Mouse (Mus musculus) T-helper 2 cell (primary cell): ENCODE data around the gene Snu13.

Experiments
- in situ Hi-C: fragments of 300-600 bp; cut with MboI, MseI; formaldehyde crosslinking; loops from one replicate; pipeline ENCODE4 v1.15.1; 2025; ENCODE audit warnings: high pct_unique_total_duplicates

Snu13 gene

DNA sequence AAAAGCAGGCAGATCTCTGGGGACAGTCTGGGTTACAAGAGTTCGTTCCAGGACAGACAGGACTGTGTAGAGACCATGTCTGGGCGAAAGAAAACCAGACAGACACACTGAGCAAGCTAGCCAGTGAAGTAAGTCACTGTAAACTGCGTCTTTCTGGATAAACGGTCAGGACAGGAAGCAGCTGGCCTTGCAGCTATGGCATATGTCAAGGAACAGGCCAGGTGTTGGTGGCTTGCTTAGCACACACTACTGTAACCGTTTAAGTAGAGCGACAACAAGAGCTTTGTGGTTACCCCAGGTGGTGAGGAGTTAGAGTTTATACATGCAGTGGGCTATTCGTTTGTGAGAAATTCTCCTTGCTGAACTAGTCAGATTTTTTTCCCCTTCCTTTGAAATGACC lies 19.7 kb downstream of the Snu13 start:
- in situ Hi-C loops: no loop called here

DNA sequence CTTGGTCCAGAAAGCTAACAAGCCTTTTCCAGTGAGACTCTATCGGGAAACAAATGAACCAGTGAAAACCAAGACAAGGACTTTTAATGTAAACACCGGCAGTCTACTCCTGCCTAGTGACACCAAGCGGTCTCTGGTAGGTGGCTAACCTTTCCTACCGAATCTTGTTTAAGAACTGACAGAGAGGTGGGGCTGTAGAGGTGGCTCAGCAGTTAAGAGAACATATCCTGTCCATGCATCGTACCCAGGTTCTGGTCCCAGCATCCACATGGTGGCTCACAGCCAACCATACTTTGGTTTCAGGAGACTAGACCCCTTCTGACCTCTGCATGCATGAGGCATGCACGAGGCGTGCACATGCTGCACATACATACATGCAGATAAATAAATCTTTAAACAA lies 20.1 kb downstream of the Snu13 start:
- in situ Hi-C loops: no loop called here

DNA sequence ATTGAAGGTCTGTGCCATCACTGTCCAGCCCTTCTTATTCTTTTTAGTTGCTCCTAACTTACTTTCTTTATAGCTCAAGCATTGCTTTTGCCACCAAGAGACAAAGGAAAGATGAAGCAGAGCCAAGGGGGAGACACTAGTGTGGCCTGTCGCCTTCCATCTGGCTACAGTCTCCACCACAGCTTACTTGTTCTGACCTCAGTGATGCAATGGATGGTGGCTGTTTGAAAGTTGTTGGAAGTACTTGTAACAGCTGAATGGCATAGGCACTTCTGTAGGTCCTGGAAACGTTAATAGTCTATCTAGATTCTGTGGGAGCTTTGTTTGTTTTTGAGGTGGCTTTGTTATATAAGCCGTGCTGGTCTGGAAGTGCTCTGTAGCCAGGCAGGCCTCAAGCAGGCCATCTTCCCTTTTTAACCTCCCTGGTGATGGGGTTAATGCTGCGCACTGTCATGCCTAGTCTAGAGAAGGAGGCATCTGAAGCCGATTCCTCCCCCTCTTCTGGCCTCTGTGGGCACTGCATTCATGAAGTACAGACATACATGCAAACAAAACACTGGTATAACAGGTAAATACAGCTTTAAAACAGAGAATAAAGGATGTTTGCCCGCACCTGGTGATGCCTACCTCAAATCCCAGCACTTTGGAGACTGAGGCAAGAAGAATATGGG lies 23.3 kb downstream of the Snu13 start:
- in situ Hi-C loops: no loop called here

DNA sequence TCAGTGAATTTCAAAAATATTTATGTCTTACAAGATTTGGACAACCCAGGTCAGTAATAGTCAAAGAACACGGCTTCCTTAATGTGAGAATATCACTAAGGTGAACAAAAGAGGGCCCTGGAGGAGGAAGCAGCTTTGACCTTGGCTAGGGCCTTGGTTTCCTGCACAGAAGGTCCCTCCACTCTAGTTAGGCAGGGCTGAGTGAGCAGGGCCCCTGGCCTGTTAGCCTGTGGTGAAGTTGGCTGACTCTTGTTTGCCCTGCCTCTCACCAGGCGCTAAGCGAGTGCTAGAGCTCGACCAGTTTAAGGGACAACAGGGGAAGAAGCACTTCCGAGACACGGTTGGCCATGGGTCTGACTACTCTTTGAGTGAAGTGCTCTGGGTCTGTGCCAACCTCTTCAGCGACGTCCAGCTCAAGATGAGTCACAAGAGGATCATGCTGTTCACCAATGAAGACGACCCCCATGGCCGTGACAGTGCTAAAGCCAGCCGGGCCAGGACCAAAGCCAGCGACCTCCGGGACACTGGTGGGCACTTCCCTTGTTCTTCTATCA lies 24.8 kb downstream of the Snu13 start:
- in situ Hi-C loops: no loop called here

DNA sequence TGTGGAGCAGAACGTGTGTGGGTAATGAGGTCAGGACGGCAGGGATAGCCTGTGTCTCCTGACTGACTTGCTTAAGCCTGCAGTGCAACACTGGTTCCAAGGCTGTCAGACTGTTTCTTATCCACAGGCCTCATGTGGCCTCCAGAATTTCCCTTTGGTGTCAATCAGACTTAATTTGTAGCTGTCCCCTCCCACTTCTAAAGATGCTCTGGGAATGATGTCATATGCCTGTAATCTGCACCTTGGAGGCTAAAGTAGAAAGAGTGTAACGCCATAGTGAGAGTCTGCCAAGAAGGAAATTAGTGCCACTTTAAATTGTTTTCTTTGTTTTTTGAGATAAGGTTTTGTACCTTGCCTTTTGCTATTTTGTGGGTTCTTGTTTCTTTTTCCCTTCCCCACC lies 28.1 kb downstream of the Snu13 start:
- in situ Hi-C loops: no loop called here

DNA sequence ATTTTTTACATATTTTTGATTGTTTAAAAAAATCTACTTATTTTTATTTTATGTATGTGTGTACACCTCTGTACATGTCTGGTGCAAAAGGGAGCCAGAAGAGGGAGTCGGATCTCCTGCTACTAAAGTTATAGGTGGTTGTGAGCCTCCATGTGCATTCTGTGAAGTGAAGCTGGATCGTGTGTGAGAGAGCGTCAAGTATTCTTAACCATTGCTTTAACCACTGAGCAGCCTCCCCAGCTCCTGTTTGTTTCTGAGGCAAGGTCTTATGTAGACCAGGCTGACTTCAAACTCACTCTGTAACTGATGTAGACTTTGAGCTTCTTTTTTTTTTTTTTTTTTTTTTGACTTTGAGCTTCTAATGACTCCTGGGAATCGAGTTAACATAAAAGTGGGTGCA lies 29.9 kb downstream of the Snu13 start:
- in situ Hi-C loops: no loop called here

DNA sequence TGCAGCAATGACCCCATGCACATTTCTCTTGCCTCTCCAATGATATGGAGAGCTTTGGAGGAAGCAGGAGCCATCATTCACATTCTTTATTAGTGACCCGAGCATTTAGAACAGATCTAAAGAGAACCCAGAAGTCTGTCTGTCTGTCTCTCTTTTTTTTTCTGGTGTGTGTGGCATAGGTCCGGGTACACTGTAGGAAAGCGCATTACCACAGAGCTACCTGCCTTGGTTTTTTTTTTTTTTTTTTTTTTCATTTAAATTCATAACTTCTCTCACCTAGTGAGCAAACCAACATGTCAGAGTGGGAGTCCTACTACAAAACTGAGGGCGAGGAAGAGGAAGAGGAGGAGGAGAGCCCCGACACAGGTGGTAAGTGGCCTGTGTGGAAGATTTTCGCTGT lies 30.6 kb downstream of the Snu13 start:
- in situ Hi-C loops: no loop called here

DNA sequence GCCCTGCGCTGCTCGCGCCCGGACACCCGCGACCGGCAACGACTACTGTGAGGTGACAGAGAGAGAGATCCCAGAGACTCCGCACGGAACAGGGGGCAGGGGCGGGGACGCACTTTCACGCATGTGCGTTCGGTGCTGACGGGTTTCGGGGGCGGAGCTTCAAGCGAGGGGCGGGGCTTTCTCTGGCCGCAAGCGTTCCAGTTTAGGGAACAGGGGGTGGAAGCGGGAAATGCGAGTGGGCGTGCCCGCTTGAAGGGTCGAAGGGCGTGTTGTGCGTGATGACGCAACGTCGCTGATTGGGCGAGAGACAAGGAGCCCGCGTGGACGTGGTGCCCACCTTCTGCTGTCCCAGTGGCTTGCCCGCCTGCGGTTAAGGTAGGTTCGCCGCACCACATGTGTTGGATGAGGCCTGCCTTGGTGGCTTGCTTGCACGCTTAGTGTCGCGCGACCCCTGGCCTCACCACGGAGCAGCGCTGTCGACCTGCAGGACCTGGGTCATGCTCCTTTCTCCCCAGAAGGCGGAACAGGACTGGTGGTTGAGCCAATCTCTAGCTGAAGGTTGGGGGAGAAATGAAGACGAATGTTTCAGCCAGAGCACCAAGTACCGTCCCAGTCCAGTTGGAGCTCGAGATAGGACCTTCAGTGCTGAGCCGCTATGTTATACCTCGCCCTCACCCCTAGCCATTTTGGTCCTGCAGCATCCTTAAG lies 31.1 kb downstream of the Snu13 start:
- in situ Hi-C loops: no loop called here

DNA sequence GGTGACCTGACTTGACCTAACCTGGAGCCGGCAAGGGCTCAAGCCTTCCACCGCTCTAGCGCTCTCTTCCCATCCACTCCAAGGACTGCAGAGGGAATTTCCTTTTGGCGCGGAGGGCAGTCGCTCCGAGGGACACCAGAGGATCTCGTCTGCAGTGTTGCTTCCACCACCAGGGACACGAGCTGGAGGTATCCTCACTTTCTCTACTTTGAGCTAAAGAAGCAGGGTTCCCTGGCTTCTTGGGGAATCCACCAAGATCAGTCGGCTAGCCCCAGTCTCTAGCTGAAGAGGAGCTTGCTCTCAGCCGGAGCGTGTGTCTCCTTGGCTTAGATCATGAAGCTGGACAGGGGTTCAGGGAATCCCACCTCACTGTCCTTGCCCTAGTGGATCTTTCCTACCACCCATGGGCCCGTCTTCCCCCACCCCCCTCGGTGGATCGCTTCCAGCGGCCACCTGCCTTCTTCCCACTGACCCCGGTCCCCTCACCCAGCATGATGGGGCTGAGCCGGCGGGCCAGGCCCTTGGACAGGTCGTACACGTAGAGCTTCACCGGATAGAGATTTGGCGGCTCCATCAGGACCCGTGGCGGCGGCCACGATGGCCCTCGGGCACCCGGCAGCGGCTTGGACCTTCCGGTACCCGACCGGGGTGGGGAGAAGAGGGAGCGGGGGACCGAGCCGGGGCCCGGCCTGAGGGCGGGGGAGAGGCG lies 31.9 kb downstream of the Snu13 start:
- in situ Hi-C loops: no loop called here

DNA sequence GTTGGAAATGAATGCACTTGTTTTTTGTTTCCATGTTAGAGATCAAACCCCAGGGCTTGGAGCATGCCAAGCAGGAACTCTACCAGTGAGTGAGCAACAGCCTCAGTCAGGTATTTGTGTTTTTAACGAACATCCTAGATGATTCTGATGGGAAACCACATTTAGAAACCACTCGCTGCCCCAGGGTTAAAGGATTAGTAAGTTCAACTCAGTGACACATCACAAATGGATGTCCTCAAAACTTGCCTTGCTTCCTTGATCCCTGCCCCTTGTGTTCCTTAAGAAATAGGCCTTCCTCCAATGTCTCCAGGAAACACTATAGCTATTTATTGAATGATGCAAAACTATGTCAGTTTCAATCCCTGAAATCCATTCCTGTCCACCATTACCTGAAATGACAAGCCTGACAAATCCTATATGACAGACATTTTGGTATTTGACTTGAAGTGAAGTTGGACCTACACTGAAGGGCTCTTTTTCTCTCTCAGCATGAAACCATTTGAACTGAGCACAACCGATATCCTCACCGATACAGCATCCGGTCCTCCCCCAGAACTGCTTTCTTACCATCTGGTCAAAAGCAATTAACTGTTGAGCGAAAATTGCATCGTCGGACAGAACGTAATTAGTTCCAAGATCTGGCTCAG lies 32.5 kb downstream of the Snu13 start:
- in situ Hi-C loops: no loop called here

DNA sequence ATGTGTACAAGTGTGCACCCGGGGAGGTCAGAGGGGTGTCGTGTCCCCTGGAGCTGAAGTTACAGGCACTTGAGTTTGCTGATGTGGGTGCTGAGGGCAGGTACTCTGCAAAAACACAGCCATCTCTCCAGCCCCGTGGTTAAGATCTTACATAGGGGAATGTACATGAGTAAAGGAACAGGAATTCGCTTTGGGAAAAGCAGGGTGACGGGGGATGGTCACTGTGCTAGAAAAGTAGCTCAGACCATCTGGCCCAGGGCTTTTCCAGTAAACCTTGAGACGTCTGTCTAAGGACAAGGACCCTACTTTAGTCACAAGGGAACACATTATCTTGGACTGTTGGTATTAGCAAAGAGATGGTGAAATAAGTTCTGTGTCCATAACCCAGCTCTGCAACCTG lies 35.5 kb downstream of the Snu13 start:
- in situ Hi-C loops: no loop called here

DNA sequence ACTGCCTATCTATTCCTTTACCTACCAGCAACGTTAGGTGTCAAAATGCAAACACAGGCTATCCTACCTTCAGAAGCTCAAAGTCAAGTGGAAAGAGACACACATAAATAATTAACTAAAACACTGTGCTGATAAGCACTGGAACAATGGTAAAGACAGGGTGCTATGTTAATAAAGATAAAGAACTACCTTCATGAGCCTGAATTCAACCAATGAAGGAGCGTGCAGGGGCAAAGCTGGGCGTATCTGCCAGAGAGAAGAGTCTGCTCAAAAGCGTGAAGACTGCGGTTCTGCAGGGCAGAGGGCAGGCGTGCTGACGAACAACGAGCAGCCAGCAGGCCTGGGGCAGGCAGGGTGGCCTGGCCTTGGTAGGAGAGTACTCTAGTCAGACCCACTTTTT lies 43.1 kb downstream of the Snu13 start:
- in situ Hi-C loops: no loop called here

DNA sequence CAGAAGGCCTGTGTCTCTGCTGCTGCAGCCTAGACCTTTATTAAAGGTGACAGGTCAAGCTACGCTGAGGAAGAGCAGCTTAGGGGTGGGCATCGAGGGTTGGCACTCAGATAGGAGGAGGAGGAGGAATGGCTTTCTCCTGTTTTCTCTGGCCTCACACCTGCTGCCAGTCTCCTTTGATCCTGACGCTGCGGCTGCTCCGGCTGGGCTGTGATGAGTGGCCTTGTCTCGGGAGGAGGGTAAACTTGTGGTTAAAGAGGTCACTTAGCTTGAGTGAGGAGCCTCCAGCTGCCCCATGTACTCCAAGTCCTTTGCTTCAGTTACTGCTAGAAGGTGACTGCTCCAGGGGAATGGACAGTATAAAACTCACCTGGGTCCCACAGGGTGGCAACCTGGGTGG lies 53.4 kb downstream of the Snu13 start:
- in situ Hi-C loops: loop anchor here (5.0 kb wide), 1 partner anchor 42 kb away; no protein-coding TSS in a partner anchor

DNA sequence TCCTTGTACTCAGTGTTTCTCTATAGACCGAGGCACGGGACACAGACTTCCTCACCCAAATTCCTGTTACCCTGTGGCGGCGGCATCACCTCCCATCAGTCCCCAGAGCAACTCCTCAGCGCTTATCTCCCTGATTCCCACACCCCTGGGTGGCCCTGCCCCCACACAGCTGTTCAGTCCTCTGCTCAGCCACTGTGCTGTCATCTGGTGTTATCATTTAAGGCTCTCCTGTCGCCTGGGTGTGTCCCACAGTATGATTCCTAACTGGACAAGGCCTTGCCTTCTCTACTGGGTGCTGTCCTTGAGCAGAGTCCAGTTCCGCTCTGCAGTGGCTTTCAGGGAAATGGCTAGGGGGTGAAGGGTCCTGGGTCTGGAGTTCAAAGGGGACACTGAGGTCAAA lies 56.8 kb downstream of the Snu13 start:
- in situ Hi-C loops: loop anchor here (5.0 kb wide), 1 partner anchor 38 kb away; no protein-coding TSS in a partner anchor
